Mouse (Mus musculus) layer of hippocampus, postnatal 14 days (tissue): ENCODE results near the gene Gpr139. TPM values are rescaled to one million over a fixed set of nuclear protein-coding genes. Genes with fewer than 3 reads are reported as not detected.

Source experiments
- DNase-seq, 2 experiments: peaks; one replicate each; pipeline ENCODE4 v3.0.0; 2021 to 2022; ENCODE audit warnings: low spot score in 2 of 2, mixed read lengths in 1 of 2
- long read RNA-seq, 2 experiments: library from polyadenylated mRNA; stranded (forward); transcript quantifications; one replicate each; pipeline ENCODE4 v2.0.0; 2021
- total RNA-seq, 2 experiments: library from RNA; stranded (reverse); gene quantifications; 2 replicates each; pipeline ENCODE4 v1.2.3; 2021

Gpr139 gene
- 1 to 10 TPM; 3.5 to 3.8 TPM for total RNA-seq
- long read RNA-seq, experiment 1, partial matches to known transcripts = 1 of 1 reads
- long read RNA-seq, experiment 1, other reads (novel, unspliced or antisense) = 0 of 1 reads
- long read RNA-seq, experiment 2, full-length matches to known transcripts = 1 of 2 reads
- long read RNA-seq, experiment 2, partial matches to known transcripts = 0 of 2 reads
- long read RNA-seq, experiment 2, other reads (novel, unspliced or antisense) = 1 of 2 reads

- DNase-seq = peak; percentile 68
These were observed at the start of gene Gpr139 for GRCm38 (mm10) chr7:119184341-119185143. Gene Gpr139 (minus strand): TSS chr7:119184603.

- no peak for DNase-seq
These were observed 46.6 kb upstream of the Gpr139 start for GRCm38 (mm10) chr7:119230971-119231370.

GRCm38 (mm10) chr7:119222706-119223105, 38.3 kb upstream of the Gpr139 start:
- no peak for DNase-seq

GRCm38 (mm10) chr7:119219121-119219520, 34.7 kb upstream of the Gpr139 start:
- DNase-seq = no peak

- no peak for DNase-seq
These were observed 22.8 kb upstream of the Gpr139 start for GRCm38 (mm10) chr7:119207251-119207650.

GRCm38 (mm10) chr7:119186374-119186773, 2.0 kb upstream of the Gpr139 start:
- peak; percentile 44 to 45 for DNase-seq

- DNase-seq = no peak
These were observed 958 bp upstream of the Gpr139 start for GRCm38 (mm10) chr7:119185181-119185940.

GRCm38 (mm10) chr7:119181053-119181452, 3.4 kb downstream of the Gpr139 start:
- no peak for DNase-seq

- no peak for DNase-seq
These were observed 24.4 kb downstream of the Gpr139 start for GRCm38 (mm10) chr7:119160015-119160414.

- no peak for DNase-seq
These were observed 72.6 kb downstream of the Gpr139 start for GRCm38 (mm10) chr7:119111771-119112170.

- DNase-seq = no peak
These were observed 78.5 kb downstream of the Gpr139 start for GRCm38 (mm10) chr7:119105878-119106277.

- no peak for DNase-seq
These were observed 87.8 kb downstream of the Gpr139 start for GRCm38 (mm10) chr7:119096583-119096982.

Other genes starting within 250 kb of the Gpr139 start
- 10 to 100 TPM; 74.8 to 78.5 TPM for gene Gprc5b, start 189.4 kb downstream of the Gpr139 start, total RNA-seq